Mouse (Mus musculus) left cerebral cortex, postnatal 14 days (tissue): ENCODE measurements at regions not wholly inside any gene's neighbourhood (a gene's known extent, or its start where the extent isn't known, plus 50 kb on each side); places are given as distances from the start of the nearest gene placed in this dataset.

Experiments used
- DNase-seq, 2 experiments: peaks; one replicate each; pipeline ENCODE4 v3.0.0; 2021 to 2022; ENCODE audit warnings: low spot score in 2 of 2, mixed read lengths in 1 of 2
- intact Hi-C: fragments of 180-260 bp; cut with DNase I; formaldehyde crosslinking; loops from one replicate; pipeline ENCODE4 v1.15.1; 2025

GRCm38 (mm10) chr15:96521125-96521455, 60.4 kb upstream of the Scaf11 start:
- DNase-seq, result no peak
- intact Hi-C loops, result no loop called here

- intact Hi-C loops, result no loop called here
Measured at GRCm38 (mm10) chr15:96520412-96521124, 59.9 kb upstream of the Scaf11 start.

GRCm38 (mm10) chr15:96518156-96518555, 57.5 kb upstream of the Scaf11 start:
- peak; percentile 20 to 25 for DNase-seq
- intact Hi-C loops, result no loop called here

More at GRCm38 (mm10) chr15:96520412-96521124, 59.9 kb upstream of the Scaf11 start:
- peak in 1 of 2 experiments; percentile 19 for DNase-seq

- intact Hi-C loops, result no loop called here
- no peak for DNase-seq
Measured at GRCm38 (mm10) chr15:96515620-96516019, 55.0 kb upstream of the Scaf11 start.

GRCm38 (mm10) chr15:96512636-96513035, 52.0 kb upstream of the Scaf11 start:
- intact Hi-C loops, result no loop called here
- DNase-seq, result peak; percentile 19 to 47
